Mouse (Mus musculus) MEL (cell line): Measurements from ENCODE around the gene Cactin. TPM values are rescaled to one million over a fixed set of nuclear protein-coding genes. Genes with fewer than 3 reads are reported as not detected.

ENCODE experiments used
- DNase-seq: peaks from one replicate; pipeline ENCODE4 v3.0.0; 2011; ENCODE audit warnings: low read depth, low spot score
- H3K27ac ChIP-seq: 2 replicates; pipeline ENCODE4 v1.5.1; 2012; ENCODE audit warnings: low read depth, mild to moderate bottlenecking, control low read depth, low read length, moderate library complexity; ENCODE audit not compliant: control insufficient read depth
- H3K27me3 ChIP-seq, 2 experiments: fragments of 150-350 bp in 1 of 2; sonication (generic) in 1 of 2; 2 replicates each; pipeline ENCODE4 v1.6.1; 2012; ENCODE audit warnings: low read length in 2 of 2, mild to moderate bottlenecking in 2 of 2, improper control_type of control experiment in 1 of 2, moderate library complexity in 1 of 2; ENCODE audit not compliant: insufficient read depth in 2 of 2, control insufficient read depth in 1 of 2
- H3K36me3 ChIP-seq, 2 experiments: 2 replicates each; pipeline ENCODE4 v1.6.1; 2012 to 2014; ENCODE audit warnings: low read length in 2 of 2, improper control_type of control experiment in 1 of 2, inconsistent platforms in 1 of 2, mild to moderate bottlenecking in 1 of 2; ENCODE audit not compliant: insufficient read depth in 2 of 2, control insufficient read depth in 1 of 2
- H3K4me1 ChIP-seq, 2 experiments: fragments of 150-350 bp in 1 of 2; sonication (generic) in 1 of 2; 2 replicates each; pipeline ENCODE4 v1.6.1; 2012; ENCODE audit warnings: low read length in 2 of 2, improper control_type of control experiment in 1 of 2, mild to moderate bottlenecking in 1 of 2; ENCODE audit not compliant: insufficient read depth in 2 of 2, control insufficient read depth in 1 of 2
- H3K4me3 ChIP-seq, 2 experiments: fragments of 150-350 bp in 1 of 2; sonication (generic) in 1 of 2; 2 replicates each; pipeline ENCODE4 v1.5.1; 2012; ENCODE audit warnings: low read depth in 2 of 2, low read length in 2 of 2, mild to moderate bottlenecking in 2 of 2, moderate library complexity in 2 of 2, control low read depth in 1 of 2, improper control_type of control experiment in 1 of 2; ENCODE audit not compliant: control insufficient read depth in 1 of 2, insufficient read depth in 1 of 2
- H3K79me2 ChIP-seq: 2 replicates; pipeline ENCODE4 v1.6.1; 2012; ENCODE audit warnings: mild to moderate bottlenecking, low read length, moderate library complexity; ENCODE audit not compliant: control insufficient read depth, poor library complexity, insufficient read depth
- H3K9ac ChIP-seq: 2 replicates; pipeline ENCODE4 v1.6.1; 2012; ENCODE audit warnings: low read depth, mild to moderate bottlenecking, control low read depth, low read length, moderate library complexity; ENCODE audit not compliant: control insufficient read depth, poor library complexity, severe bottlenecking
- H3K9me3 ChIP-seq: fragments of 150-350 bp; sonication (generic); replicated peaks from 2 replicates; pipeline ENCODE4 v1.6.1; 2012; ENCODE audit warnings: mild to moderate bottlenecking, low read length, improper control_type of control experiment, moderate library complexity; ENCODE audit not compliant: insufficient read depth
- CTCF ChIP-seq, 3 experiments: IDR thresholded peaks in 2 of 3; conservative IDR thresholded peaks in 1 of 3; 2 replicates each; pipeline ENCODE4 v1.5.1; 2011 to 2012; ENCODE audit warnings: low read length in 3 of 3, low read depth in 2 of 3, mild to moderate bottlenecking in 2 of 3, improper control_type of control experiment in 1 of 3, inconsistent platforms in 1 of 3, mixed read lengths in 1 of 3, moderate library complexity in 1 of 3; ENCODE audit not compliant: control insufficient read depth in 1 of 3, insufficient read depth in 1 of 3, poor library complexity in 1 of 3, severe bottlenecking in 1 of 3
- E2F4 ChIP-seq: IDR thresholded peaks from 2 replicates; pipeline ENCODE4 v1.6.1; 2011; ENCODE audit warnings: low read depth, low read length, improper control_type of control experiment, borderline replicate concordance
- EP300 ChIP-seq, 2 experiments: IDR thresholded peaks; 2 replicates each; pipeline ENCODE4 v1.6.1; 2011; ENCODE audit warnings: improper control_type of control experiment in 2 of 2, low read length in 2 of 2, low read depth in 1 of 2, mild to moderate bottlenecking in 1 of 2
- ETS1 ChIP-seq: IDR thresholded peaks from 2 replicates; pipeline ENCODE4 v1.6.1; 2012; ENCODE audit warnings: low read depth, mild to moderate bottlenecking, inconsistent platforms, low read length, improper control_type of control experiment, moderate library complexity
- MAFK ChIP-seq: IDR thresholded peaks from 2 replicates; pipeline ENCODE4 v1.6.1; 2011; ENCODE audit warnings: low read depth, mild to moderate bottlenecking, low read length, improper control_type of control experiment, borderline replicate concordance
- MAZ ChIP-seq: IDR thresholded peaks from 2 replicates; pipeline ENCODE4 v1.6.1; 2012; ENCODE audit warnings: low read depth, mild to moderate bottlenecking, inconsistent platforms, low read length, improper control_type of control experiment
- MEF2A ChIP-seq: IDR thresholded peaks from 2 replicates; pipeline ENCODE4 v1.6.1; 2014; ENCODE audit warnings: low read depth, mild to moderate bottlenecking, inconsistent platforms, low read length, improper control_type of control experiment; ENCODE audit not compliant: poor library complexity, insufficient replicate concordance, severe bottlenecking; ENCODE audit errors: extremely low read depth
- MYC ChIP-seq: IDR thresholded peaks from 2 replicates; pipeline ENCODE4 v1.6.1; 2011; ENCODE audit warnings: low read depth, mild to moderate bottlenecking, low read length, improper control_type of control experiment, moderate library complexity
- NRF1 ChIP-seq: IDR thresholded peaks from 2 replicates; pipeline ENCODE4 v1.6.1; 2014; ENCODE audit warnings: low read depth, mild to moderate bottlenecking, inconsistent platforms, low read length, improper control_type of control experiment, moderate library complexity; ENCODE audit not compliant: poor library complexity, insufficient read depth, severe bottlenecking
- POLR2AphosphoS5 ChIP-seq: IDR thresholded peaks from 2 replicates; pipeline ENCODE4 v1.6.1; 2012; ENCODE audit warnings: low read depth, borderline replicate concordance, mild to moderate bottlenecking, inconsistent platforms, low read length, moderate library complexity, mixed read lengths
- UBTF ChIP-seq: IDR thresholded peaks from 2 replicates; pipeline ENCODE4 v1.6.1; 2012; ENCODE audit warnings: low read depth, mild to moderate bottlenecking, inconsistent platforms, low read length, improper control_type of control experiment, moderate library complexity, borderline replicate concordance; ENCODE audit not compliant: insufficient read depth
- ZC3H11A ChIP-seq: IDR thresholded peaks from 2 replicates; pipeline ENCODE4 v1.6.1; 2012; ENCODE audit warnings: low read depth, mild to moderate bottlenecking, inconsistent platforms, low read length, improper control_type of control experiment
- polyA plus RNA-seq, 2 experiments: library from polyadenylated mRNA; stranded (reverse) in 1 of 2; unstranded in 1 of 2; fragments of >175 nt in 1 of 2; fragments of >200 nt in 1 of 2; gene quantifications; 2 replicates each; pipeline versions ENCODE4 v1.2.1 to v1.2.4; 2012; ENCODE audit warnings: low replicate concordance in 2 of 2, low read depth in 1 of 2; ENCODE audit not compliant: insufficient read length in 2 of 2, insufficient read depth in 1 of 2, missing spikeins in 1 of 2
- total RNA-seq: library from RNA; depleted of rRNA; stranded (reverse); fragments of 300-350 nt; gene quantifications from 2 replicates; pipeline ENCODE4 v1.2.3, GENCODE M21; 2012

Cactin gene
- total and polyA plus RNA-seq, 3 experiments: 47.6 to 66.8 TPM; not detected in 1

GRCm38 (mm10) chr10:81334324-81334723 is 13.4 kb downstream of the Cactin start (continued):
- TF ChIP-seq NRF1 (no peak), UBTF (no peak)

GRCm38 (mm10) chr10:81335393-81336340 is 14.8 kb downstream of the Cactin start:
- H3K4me1 ChIP-seq: no peaks in the 10 kb centered on the region
- H3K9me3 ChIP-seq: no peaks in the 10 kb centered on the region
- no peaks in the 10 kb centered on the region; a peak in 1 of 4 replicates for H3K27me3 ChIP-seq
- no peak overlapping the region for H3K9ac ChIP-seq
- H3K36me3 ChIP-seq: no peaks in the 10 kb centered on the region
- H3K27ac ChIP-seq: no peak overlapping the region
- no peak for DNase-seq
- H3K79me2 ChIP-seq: no peaks in the 10 kb centered on the region
- no peak for TF ChIP-seq POLR2AphosphoS5
- no peak for TF ChIP-seq ETS1
- H3K4me3 ChIP-seq: no peak overlapping the region

GRCm38 (mm10) chr10:81336558-81336957 is 15.7 kb downstream of the Cactin start:
- TF ChIP-seq MEF2A (no peak), UBTF (no peak), MAZ (no peak), ZC3H11A (no peak), CTCF (IDR thresholded peaks at IDR 0.05 in 2 of 3, conservative IDR thresholded peaks at IDR 0.05 in 1 of 3; ENCODE audit: control insufficient read depth in 1 of 3, insufficient read depth in 1 of 3, low read depth in 2 of 3, low read length in 3 of 3, poor library complexity in 1 of 3, severe bottlenecking in 1 of 3) (no peak), MYC (no peak), EP300 (IDR thresholded peaks at IDR 0.05; ENCODE audit: low read depth in 1 of 2, low read length in 2 of 2) (no peak), MAFK (no peak), E2F4 (no peak)
- Histone ChIP-seq H3K9ac (no peak overlapping the region), H3K79me2 (no peaks in the 10 kb centered on the region), H3K36me3 (no peaks in the 10 kb centered on the region), H3K9me3 (no peaks in the 10 kb centered on the region), H3K4me1 (no peaks in the 10 kb centered on the region), H3K27ac (no peak overlapping the region), H3K4me3 (no peak overlapping the region), H3K27me3 (no peaks in the 10 kb centered on the region; a peak in 1 of 4 replicates)
- no peak for DNase-seq
